Mouse (Mus musculus) ES-Bruce4 (cell line): ENCODE data around the gene Krtap28-10. TPM values are rescaled to one million over a fixed set of nuclear protein-coding genes. Genes with fewer than 3 reads are reported as not detected.

Experiments used
- H3K27ac ChIP-seq: 2 replicates; pipeline ENCODE4 v1.5.1; 2012; ENCODE audit warnings: low read length, inconsistent platforms; ENCODE audit not compliant: insufficient read depth
- H3K27me3 ChIP-seq: 2 replicates; pipeline ENCODE4 v1.6.1; 2012; ENCODE audit warnings: mild to moderate bottlenecking, low read length, inconsistent platforms; ENCODE audit not compliant: control insufficient read depth, poor library complexity, insufficient read depth, severe bottlenecking
- H3K36me3 ChIP-seq: 2 replicates; pipeline ENCODE4 v1.6.1; 2012; ENCODE audit warnings: inconsistent platforms, mild to moderate bottlenecking, low read length, moderate library complexity; ENCODE audit not compliant: control insufficient read depth, poor library complexity, insufficient read depth, severe bottlenecking
- H3K4me1 ChIP-seq: one replicate; pipeline ENCODE4 v1.8.1; 2011; ENCODE audit warnings: low read length; ENCODE audit not compliant: control insufficient read depth, insufficient read depth
- H3K4me3 ChIP-seq: 2 replicates; pipeline ENCODE4 v1.5.1; 2011; ENCODE audit warnings: low read depth, mild to moderate bottlenecking, low read length
- H3K9ac ChIP-seq: 2 replicates; pipeline ENCODE4 v1.6.1; 2012; ENCODE audit warnings: low read depth, mild to moderate bottlenecking, inconsistent platforms; ENCODE audit not compliant: poor library complexity, severe bottlenecking
- H3K9me3 ChIP-seq: replicated peaks from 2 replicates; pipeline ENCODE4 v1.6.1; 2012; ENCODE audit warnings: mild to moderate bottlenecking, low read length, inconsistent platforms; ENCODE audit not compliant: control insufficient read depth, poor library complexity, insufficient read depth, severe bottlenecking
- CTCF ChIP-seq: IDR thresholded peaks from one replicate; pipeline ENCODE4 v1.8.1; 2011; ENCODE audit warnings: low read depth, low read length
- EP300 ChIP-seq: IDR thresholded peaks from 2 replicates; pipeline ENCODE4 v1.6.1; 2011; ENCODE audit warnings: low read depth, low read length; ENCODE audit not compliant: insufficient read depth
- POLR2A ChIP-seq: IDR thresholded peaks from one replicate; pipeline ENCODE4 v1.8.1; 2011; ENCODE audit warnings: low read length; ENCODE audit not compliant: insufficient read depth
- polyA plus RNA-seq: library from polyadenylated mRNA; stranded (reverse); fragments of >200 nt; gene quantifications from 2 replicates; pipeline ENCODE4 v1.2.4, GENCODE M21; 2011; ENCODE audit warnings: low read depth; ENCODE audit not compliant: missing spikeins, insufficient read depth, insufficient read length

The Krtap28-10 gene
- polyA plus RNA-seq, 1 experiment, result not detected

GRCm38 (mm10) chr1:83039080-83039479 lies 3.2 kb downstream of the Krtap28-10 start:
- Histone ChIP-seq H3K4me3 (no peak overlapping the region), H3K4me1 (no peaks in the 10 kb centered on the region), H3K9ac (no peak overlapping the region), H3K9me3 (no peaks in the 10 kb centered on the region), H3K36me3 (no peaks in the 10 kb centered on the region), H3K27ac (no peak overlapping the region), H3K27me3 (no peaks in the 10 kb centered on the region)
- TF ChIP-seq POLR2A (no peak), CTCF (no peak), EP300 (no peak)

- TF ChIP-seq EP300, result no peak
- Histone ChIP-seq H3K9me3 (no peaks in the 10 kb centered on the region), H3K9ac (peak within 1 kb of the TSS; percentile 14; the same call in 1 of the 2 replicates), H3K4me3 (peak within 1 kb of the TSS; percentile 62), H3K36me3 (no peaks in the 10 kb centered on the region), H3K4me1 (no peaks in the 10 kb centered on the region), H3K27ac (peak within 1 kb of the TSS; percentile 45), H3K27me3 (no peaks in the 10 kb centered on the region)
These were observed 4.1 kb downstream of the Krtap28-10 start, which contains the start of gene Slc19a3 for GRCm38 (mm10) chr1:83038109-83038672. Gene Slc19a3 (minus strand): TSS chr1:83038448.

GRCm38 (mm10) chr1:83036892-83037667 lies 5.2 kb downstream of the Krtap28-10 start:
- H3K9me3 ChIP-seq, result no peaks in the 10 kb centered on the region
- H3K9ac ChIP-seq, result 0 out of 2 replicates have a peak overlapping the region, but pooled peaks have one; percentile 14
- no peaks in the 10 kb centered on the region for H3K4me1 ChIP-seq
- no peak overlapping the region for H3K27ac ChIP-seq
- H3K27me3 ChIP-seq, result no peaks in the 10 kb centered on the region
- no peak overlapping the region for H3K4me3 ChIP-seq
- no peak for TF ChIP-seq POLR2A
- TF ChIP-seq CTCF, result no peak
- no peak for TF ChIP-seq EP300
- no peaks in the 10 kb centered on the region for H3K36me3 ChIP-seq

GRCm38 (mm10) chr1:83034509-83034908 lies 7.8 kb downstream of the Krtap28-10 start:
- Histone ChIP-seq H3K27ac (no peak overlapping the region), H3K36me3 (no peaks in the 10 kb centered on the region), H3K27me3 (no peaks in the 10 kb centered on the region)

GRCm38 (mm10) chr1:83032508-83032907 lies 9.8 kb downstream of the Krtap28-10 start:
- TF ChIP-seq POLR2A (no peak), CTCF (no peak), EP300 (no peak)
- Histone ChIP-seq H3K36me3 (no peaks in the 10 kb centered on the region), H3K9me3 (no peaks in the 10 kb centered on the region), H3K27me3 (no peaks in the 10 kb centered on the region), H3K4me3 (no peak overlapping the region), H3K9ac (no peak overlapping the region), H3K27ac (no peak overlapping the region), H3K4me1 (no peaks in the 10 kb centered on the region)

More at GRCm38 (mm10) chr1:83034509-83034908, 7.8 kb downstream of the Krtap28-10 start:
- Histone ChIP-seq H3K4me3 (no peak overlapping the region), H3K9ac (no peak overlapping the region), H3K9me3 (no peaks in the 10 kb centered on the region), H3K4me1 (no peaks in the 10 kb centered on the region)
- TF ChIP-seq EP300 (no peak), CTCF (no peak), POLR2A (no peak)

- Histone ChIP-seq H3K9me3 (no peaks in the 10 kb centered on the region), H3K9ac (no peak overlapping the region), H3K4me3 (no peak overlapping the region), H3K27me3 (no peaks in the 10 kb centered on the region), H3K4me1 (no peaks in the 10 kb centered on the region), H3K36me3 (no peaks in the 10 kb centered on the region), H3K27ac (no peak overlapping the region)
- no peak for TF ChIP-seq EP300
- TF ChIP-seq CTCF, result no peak
- no peak for TF ChIP-seq POLR2A
These were observed 10.3 kb downstream of the Krtap28-10 start for GRCm38 (mm10) chr1:83031950-83032349.
